In the genomic region with DNA sequence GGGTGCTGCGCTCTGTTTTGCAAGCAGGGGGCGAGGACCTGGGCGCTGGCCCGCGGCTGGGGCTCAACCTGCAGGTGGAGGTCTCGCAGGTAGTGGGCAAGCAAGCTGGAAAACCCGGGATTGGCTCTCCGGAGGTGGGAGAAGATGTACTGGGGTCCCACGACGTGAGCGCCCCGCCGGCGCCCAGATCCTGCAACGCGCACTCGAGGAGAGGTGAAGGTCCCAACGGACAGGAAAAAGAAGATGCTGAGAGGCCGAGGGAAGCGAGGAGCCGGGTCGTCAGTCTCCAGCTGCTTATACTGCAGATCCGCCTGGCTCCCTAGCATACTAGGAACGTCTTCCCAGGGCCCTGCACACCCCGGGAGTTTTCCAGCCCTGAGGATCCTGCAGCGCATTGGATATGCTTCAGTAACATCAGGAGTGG, we compare ENCODE assay signal across 8 mouse cellular contexts. TPM values are rescaled to one million over a fixed set of nuclear protein-coding genes. Genes with fewer than 3 reads are reported as not detected.
A peak's percentile ranks its signal among the peaks of the same experiment; 100 is the strongest.
DNase-seq lines count a peak whose midpoint lies in the region; ATAC-seq and TF ChIP-seq lines count a peak whose summit lies in the region.

No protein-coding gene starts in this region.

- H3K4me2 ChIP-seq in lung, postnatal 0 days (replicated peaks; ENCODE audit: low read depth, low read length), result peak overlapping the region; percentile 91
- peak overlapping the region; percentile 56 for H3K4me2 ChIP-seq in hindbrain, embryonic 14.5 days (replicated peaks)
- H3K4me2 ChIP-seq in midbrain, embryonic 13.5 days (replicated peaks), result peak overlapping the region; percentile 64

- no peaks in the 10 kb centered on the region for H3K9me3 ChIP-seq in lung, postnatal 0 days (ENCODE audit: low read length)
- no peaks in the 10 kb centered on the region for H3K9me3 ChIP-seq in hindbrain, embryonic 14.5 days (ENCODE audit: control insufficient read depth, low read length)
- no peaks in the 10 kb centered on the region for H3K9me3 ChIP-seq in midbrain, embryonic 13.5 days

- 0% methylated on average over 25 of the region's 26 CpGs for WGBS in lung, postnatal 0 days
- WGBS in hindbrain, embryonic 14.5 days, result under 1% methylated on average over 26 of the region's 26 CpGs
- under 1% methylated on average over 26 of the region's 26 CpGs for WGBS in midbrain, embryonic 13.5 days

- no peak overlapping the region for H3K27ac ChIP-seq in lung, postnatal 0 days (ENCODE audit: low read length)
- H3K27ac ChIP-seq in hindbrain, embryonic 14.5 days, result peak overlapping the region; percentile 87
- peak overlapping the region; percentile 89 for H3K27ac ChIP-seq in midbrain, embryonic 13.5 days

- H3K36me3 ChIP-seq in lung, postnatal 0 days (ENCODE audit: insufficient read depth, low read length), result no peaks in the 10 kb centered on the region
- H3K36me3 ChIP-seq in hindbrain, embryonic 14.5 days (replicated peaks; ENCODE audit: control insufficient read depth, insufficient read depth), result no peaks in the 10 kb centered on the region
- no peaks in the 10 kb centered on the region for H3K36me3 ChIP-seq in midbrain, embryonic 13.5 days

- no peak for TF ChIP-seq EP300 in lung, postnatal 0 days (IDR thresholded peaks at IDR 0.05)

- no peaks in the 10 kb centered on the region; the same call in 1 of the 2 replicates for H3K4me1 ChIP-seq in lung, postnatal 0 days (ENCODE audit: insufficient read depth, low read depth, low read length)
- H3K4me1 ChIP-seq in hindbrain, embryonic 14.5 days (replicated peaks; ENCODE audit: control insufficient read depth, insufficient read depth, low read length), result peaks cover 23% of the 10 kb centered on the region
- H3K4me1 ChIP-seq in midbrain, embryonic 13.5 days (replicated peaks), result peaks cover 29% of the 10 kb centered on the region

- peak overlapping the region; percentile 32; the same call in 1 of the 2 replicates for H3K9ac ChIP-seq in lung, postnatal 0 days (replicated peaks; ENCODE audit: low read depth)
- H3K9ac ChIP-seq in hindbrain, embryonic 14.5 days, result peak overlapping the region; percentile 70
- H3K9ac ChIP-seq in midbrain, embryonic 13.5 days (replicated peaks), result peak overlapping the region; percentile 76

- H3K4me3 ChIP-seq in lung, postnatal 0 days (ENCODE audit: low read depth, low read length), result peak overlapping the region; percentile 98
- H3K4me3 ChIP-seq in hindbrain, embryonic 14.5 days (replicated peaks; ENCODE audit: low read length), result peak overlapping the region; percentile 94
- H3K4me3 ChIP-seq in midbrain, embryonic 13.5 days (replicated peaks), result peak overlapping the region; percentile 98

- no peak for DNase-seq in frontal cortex, postnatal 14 days (ENCODE audit: low spot score in 2 of 2)
- DNase-seq in lung, postnatal 0 days (ENCODE audit: low spot score), result no peak
- no peak for DNase-seq in lung, postnatal 25 days (ENCODE audit: low spot score)
- DNase-seq in hindbrain, embryonic 14.5 days (ENCODE audit: low spot score), result peak; percentile 64
- no peak for DNase-seq in embryo, embryonic 10 days (ENCODE audit: low spot score)
- DNase-seq in adipocyte (ENCODE audit: low spot score), result no peak

- peak; percentile 33; the same call in 1 of the 2 replicates for TF ChIP-seq CTCF in lung, postnatal 0 days (IDR thresholded peaks at IDR 0.05)

- ATAC-seq in frontal cortex, adult (ENCODE audit: low TSS enrichment), result peak; percentile 34
- ATAC-seq in lung, postnatal 0 days, result peak; percentile 11
- ATAC-seq in hindbrain, embryonic 14.5 days (ENCODE audit: low FRiP score), result peak; percentile 24
- ATAC-seq in midbrain, embryonic 13.5 days, result peak; percentile 79

- H3K27me3 ChIP-seq in lung, postnatal 0 days (replicated peaks; ENCODE audit: insufficient read depth, low read length), result no peaks in the 10 kb centered on the region
- H3K27me3 ChIP-seq in hindbrain, embryonic 14.5 days (ENCODE audit: control insufficient read depth, insufficient read depth, low read length), result no peaks in the 10 kb centered on the region
- no peaks in the 10 kb centered on the region for H3K27me3 ChIP-seq in midbrain, embryonic 13.5 days

RNA-seq across cellular contexts. Expression of a gene that starts 0.5 kb away (rescaled TPM):
- 21.8 and 22.2 TPM in 2 replicates for polyA plus RNA-seq in lung, postnatal 0 days (2015; fragmentation: Nextera tagmentation; extraction: Ambion mirVana)
- 31.5 and 31.8 TPM in 2 replicates for polyA plus RNA-seq in hindbrain, embryonic 14.5 days (2014; fragmentation: Nextera tagmentation; extraction: Ambion mirVana)
- 42.6 and 44.9 TPM in 2 replicates for polyA plus RNA-seq in midbrain, embryonic 13.5 days (2015; fragmentation: Nextera tagmentation; extraction: Ambion mirVana)

Comparison
In these comparisons a context has a peak if more than half of its experiments do, and no peak if none do; other contexts are left out.
1. ATAC-seq: peak in every context shown above with its lines; median percentile 79 in midbrain, embryonic 13.5 days; 34 in frontal cortex, adult; 24 in hindbrain, embryonic 14.5 days; 11 in lung, postnatal 0 days.